Mouse (Mus musculus) embryonic fibroblast, embryonic 13.5 days (primary cell): ENCODE results near the gene Dll1. TPM values are rescaled to one million over a fixed set of nuclear protein-coding genes. Genes with fewer than 3 reads are reported as not detected.

Source experiments
- H3K27ac ChIP-seq: 2 replicates; pipeline ENCODE4 v1.5.1; 2012; ENCODE audit warnings: low read length, control low read depth, inconsistent platforms; ENCODE audit not compliant: insufficient read depth
- H3K4me1 ChIP-seq: 2 replicates; pipeline ENCODE4 v1.6.1; 2011; ENCODE audit warnings: low read length; ENCODE audit not compliant: control insufficient read depth, insufficient read depth
- H3K4me3 ChIP-seq: 2 replicates; pipeline ENCODE4 v1.5.1; 2011; ENCODE audit warnings: mild to moderate bottlenecking, control low read depth, low read length; ENCODE audit not compliant: insufficient read depth
- CTCF ChIP-seq: IDR thresholded peaks from 2 replicates; pipeline ENCODE4 v1.5.1; 2011; ENCODE audit warnings: mild to moderate bottlenecking, control low read depth, low read length, moderate library complexity, borderline replicate concordance; ENCODE audit not compliant: insufficient read depth
- POLR2A ChIP-seq: IDR thresholded peaks from 2 replicates; pipeline ENCODE4 v1.6.1; 2011; ENCODE audit warnings: low read depth, mild to moderate bottlenecking, control low read depth, low read length, moderate library complexity
- polyA plus RNA-seq: library from polyadenylated mRNA; stranded (reverse); fragments of >200 nt; gene quantifications from 2 replicates; pipeline ENCODE4 v1.2.4, GENCODE M21; 2011; ENCODE audit warnings: low read depth; ENCODE audit not compliant: missing spikeins, insufficient read length

The Dll1 gene
- polyA plus RNA-seq, 1 experiment, result 0.97 TPM

DNA sequence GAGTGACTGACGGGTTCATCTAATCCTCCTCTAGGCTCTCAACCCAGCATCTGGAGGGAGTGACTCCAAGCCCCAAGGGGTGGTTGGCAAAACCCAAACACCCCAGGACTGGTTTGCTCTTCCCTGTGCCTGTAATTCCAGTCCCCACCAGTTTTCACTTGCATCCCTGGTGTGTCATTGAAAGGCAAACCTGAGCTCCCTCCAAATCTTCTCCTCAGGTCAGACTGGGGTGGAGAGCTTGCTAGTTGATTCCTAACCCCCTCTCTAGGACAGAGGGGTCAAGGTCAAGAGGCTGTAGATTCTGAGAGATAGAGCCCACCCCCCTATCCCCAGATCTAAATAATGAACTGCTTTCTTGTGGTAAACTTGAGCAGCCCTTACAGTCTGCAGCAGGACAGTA is 38.8 kb downstream of the Dll1 start:
- H3K4me1 ChIP-seq, result no peaks in the 10 kb centered on the region
- no peak for TF ChIP-seq CTCF
- no peak for TF ChIP-seq POLR2A
- H3K4me3 ChIP-seq, result no peak overlapping the region
- no peak overlapping the region for H3K27ac ChIP-seq

- TF ChIP-seq POLR2A (no peak), CTCF (no peak)
- H3K4me3 ChIP-seq, result no peak overlapping the region
- no peak overlapping the region for H3K27ac ChIP-seq
- H3K4me1 ChIP-seq, result no peaks in the 10 kb centered on the region
These were observed 46.8 kb downstream of the Dll1 start for GRCm38 (mm10) chr17:15329740-15330318.

- Histone ChIP-seq H3K4me1 (no peaks in the 10 kb centered on the region), H3K4me3 (no peak overlapping the region), H3K27ac (no peak overlapping the region)
- TF ChIP-seq CTCF (no peak), POLR2A (no peak)
These were observed 49.6 kb downstream of the Dll1 start for GRCm38 (mm10) chr17:15327106-15327505.

DNA sequence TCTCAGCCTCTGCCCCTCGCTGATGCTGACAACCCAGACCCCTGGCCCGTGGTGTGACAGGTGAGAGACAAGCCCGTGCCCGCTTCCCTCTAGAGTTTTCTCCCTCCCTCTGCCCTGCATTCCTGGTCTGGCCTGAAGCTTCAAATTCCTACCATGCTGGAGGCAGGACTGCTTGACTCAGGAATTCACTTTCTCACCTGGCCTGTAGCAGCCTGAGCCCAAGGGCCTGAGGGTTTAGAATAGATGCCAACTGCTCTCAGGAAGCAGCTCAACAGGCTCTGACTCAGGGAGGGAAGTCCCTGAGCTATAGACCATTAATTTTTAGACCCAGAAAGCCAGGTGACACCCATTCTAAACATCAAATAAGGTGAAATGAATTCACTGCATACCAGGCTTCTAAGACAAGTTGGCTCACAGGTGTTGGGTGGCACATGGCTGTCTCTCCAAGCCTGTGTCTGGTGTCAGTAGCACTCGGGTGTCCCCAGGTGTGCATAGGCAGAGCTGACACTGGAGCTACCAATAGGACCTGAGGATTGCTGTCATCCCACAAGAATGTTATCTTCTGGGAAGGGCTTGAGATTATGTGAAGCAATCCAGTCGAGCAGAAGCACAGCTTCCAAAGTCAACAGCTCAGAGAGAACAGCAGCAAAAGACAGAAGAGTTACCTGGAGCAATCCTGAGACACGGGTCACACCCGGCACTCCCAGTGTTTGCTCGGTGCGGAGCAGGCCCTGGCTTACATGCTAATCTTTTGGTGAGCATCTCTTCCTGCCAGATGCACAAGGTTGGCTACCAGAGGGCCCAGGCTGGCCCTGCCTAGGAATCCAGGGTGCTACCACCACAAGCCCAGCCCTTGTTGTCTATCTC is 50.5 kb downstream of the Dll1 start:
- no peak for TF ChIP-seq CTCF
- no peak for TF ChIP-seq POLR2A
- H3K4me3 ChIP-seq, result no peak overlapping the region
- H3K4me1 ChIP-seq, result no peaks in the 10 kb centered on the region
- H3K27ac ChIP-seq, result no peak overlapping the region

- no peak for TF ChIP-seq POLR2A
- TF ChIP-seq CTCF, result no peak
- Histone ChIP-seq H3K27ac (no peak overlapping the region), H3K4me1 (no peaks in the 10 kb centered on the region), H3K4me3 (no peak overlapping the region)
These were observed 53.4 kb downstream of the Dll1 start for GRCm38 (mm10) chr17:15323191-15323834.

Other genes with a start within 250 kb of the Dll1 start
- gene Fam120b, start 19.3 kb upstream of the Dll1 start, polyA plus RNA-seq, result 25.2 and 25.3 TPM in 2 replicates
- gene Psmb1, start 122.9 kb upstream of the Dll1 start, polyA plus RNA-seq, result 179 and 190 TPM in 2 replicates
- gene Tbp, start 123.0 kb upstream of the Dll1 start, polyA plus RNA-seq, result 36.8 and 38.8 TPM in 2 replicates
- 27.6 and 38.2 TPM in 2 replicates for gene Pdcd2, start 150.4 kb upstream of the Dll1 start, polyA plus RNA-seq
- 3.7 and 7.3 TPM in 2 replicates for gene Prdm9, start 187.5 kb upstream of the Dll1 start, polyA plus RNA-seq